ENCODE assay signal across 20 mouse cellular contexts in genomic region chr17:30511399-30511798, GRCm38 (mm10).
DNase-seq lines count a peak whose midpoint lies in the region; ATAC-seq lines count a peak whose summit lies in the region.
"Had no signal": no experiment of that assay in that cellular context is flagged by ENCODE, and none has a peak within 500 bp of the region (broad histone marks: within the 10 kb centered on the region; RNA-seq: fewer than 3 reads in every experiment).

No protein-coding gene starts in this region.

- no peak overlapping the region for H3K9ac ChIP-seq in limb, embryonic 11.5 days (ENCODE audit: low read length)
- H3K9ac ChIP-seq in liver, embryonic 12.5 days, result no peak overlapping the region
- H3K9ac ChIP-seq: embryonic facial prominence, embryonic 12.5 days; forebrain, embryonic 13.5 days; forebrain, embryonic 15.5 days; forebrain, postnatal 0 days had no signal

- no peak overlapping the region for H3K27ac ChIP-seq in limb, embryonic 11.5 days (replicated peaks; ENCODE audit: low read depth, low read length)
- H3K27ac ChIP-seq in limb, embryonic 10.5 days, result no peak overlapping the region
- no peak overlapping the region for H3K27ac ChIP-seq in liver, embryonic 12.5 days
- H3K27ac ChIP-seq: embryonic facial prominence, embryonic 10.5 days; embryonic facial prominence, embryonic 12.5 days; forebrain, embryonic 13.5 days; forebrain, embryonic 15.5 days had no signal

- H3K4me1 ChIP-seq in limb, embryonic 11.5 days (ENCODE audit: control insufficient read depth, insufficient read depth, low read length), result no peaks in the 10 kb centered on the region
- H3K4me1 ChIP-seq in limb, embryonic 10.5 days, result peaks cover 14% of the 10 kb centered on the region
- peaks cover 5% of the 10 kb centered on the region; the same call in 1 of the 2 replicates for H3K4me1 ChIP-seq in liver, embryonic 12.5 days

- DNase-seq in cerebellum, adult 9-10 months, result peak; percentile 49
- DNase-seq in cerebellum, postnatal 10 days, result no peak
- peak; percentile 11 for DNase-seq in limb, embryonic 11.5 days (ENCODE audit: low spot score)
- no peak for DNase-seq in limb, embryonic 10.5 days (ENCODE audit: low spot score)
- DNase-seq in A20 (ENCODE audit: low read depth, low spot score), result peak; percentile 59
- DNase-seq: adrenal gland, adult 8-10 months; adrenal gland, postnatal 14 days; adrenal gland, postnatal 36 days; cerebellum, adult 11-12 months; cerebellum, adult 2 months; cerebellum, adult 9-11 months; forebrain, postnatal 0 days had no signal

- ATAC-seq in limb, embryonic 11.5 days (ENCODE audit: insufficient number of reproducible peaks, low FRiP score, low TSS enrichment, low read depth), result no peak
- ATAC-seq in liver, embryonic 12.5 days, result no peak
- ATAC-seq: activated CD4-positive, CD25-positive, alpha-beta regulatory T cell, adult 4 months; forebrain, embryonic 13.5 days; forebrain, embryonic 15.5 days; forebrain, postnatal 0 days; Patski had no signal

- no peaks in the 10 kb centered on the region for H3K36me3 ChIP-seq in limb, embryonic 11.5 days (ENCODE audit: control insufficient read depth, insufficient read depth, low read length)
- H3K36me3 ChIP-seq in limb, embryonic 10.5 days, result peaks cover 4% of the 10 kb centered on the region; the same call in 1 of the 2 replicates
- no peaks in the 10 kb centered on the region for H3K36me3 ChIP-seq in liver, embryonic 12.5 days

- H3K9me3 ChIP-seq in limb, embryonic 11.5 days (ENCODE audit: control insufficient read depth, low read length), result no peaks in the 10 kb centered on the region
- no peaks in the 10 kb centered on the region for H3K9me3 ChIP-seq in limb, embryonic 10.5 days (replicated peaks)
- H3K9me3 ChIP-seq in liver, embryonic 12.5 days (replicated peaks), result no peaks in the 10 kb centered on the region
- H3K9me3 ChIP-seq: embryonic facial prominence, embryonic 10.5 days; embryonic facial prominence, embryonic 12.5 days; forebrain, embryonic 13.5 days; forebrain, embryonic 15.5 days; G1E had no signal

- 81% methylated on average over 6 of the region's 6 CpGs for WGBS in limb, embryonic 11.5 days
- 88% methylated on average over 6 of the region's 6 CpGs for WGBS in limb, embryonic 10.5 days
- whole genome bisulfite sequencing in liver, embryonic 12.5 days (ENCODE audit: insufficient replicate concordance), result 61% methylated on average over 6 of the region's 6 CpGs

- no peak overlapping the region for H3K4me3 ChIP-seq in limb, embryonic 11.5 days (ENCODE audit: low read depth, low read length)
- no peak overlapping the region for H3K4me3 ChIP-seq in limb, embryonic 10.5 days
- no peak overlapping the region for H3K4me3 ChIP-seq in liver, embryonic 12.5 days
- H3K4me3 ChIP-seq: embryonic facial prominence, embryonic 10.5 days; embryonic facial prominence, embryonic 12.5 days; forebrain, embryonic 13.5 days; forebrain, embryonic 15.5 days had no signal

- H3K27me3 ChIP-seq in limb, embryonic 11.5 days (ENCODE audit: control insufficient read depth, insufficient read depth, low read length), result no peaks in the 10 kb centered on the region
- no peaks in the 10 kb centered on the region for H3K27me3 ChIP-seq in limb, embryonic 10.5 days (ENCODE audit: low read depth, poor library complexity, severe bottlenecking)
- no peaks in the 10 kb centered on the region for H3K27me3 ChIP-seq in liver, embryonic 12.5 days (replicated peaks)
- H3K27me3 ChIP-seq: embryonic facial prominence, embryonic 12.5 days; forebrain, embryonic 13.5 days; forebrain, embryonic 15.5 days; Patski had no signal

- no peak overlapping the region for H3K4me2 ChIP-seq in limb, embryonic 11.5 days (ENCODE audit: low read depth, severe bottlenecking)
- H3K4me2 ChIP-seq in liver, embryonic 12.5 days, result no peak overlapping the region
- H3K4me2 ChIP-seq: embryonic facial prominence, embryonic 12.5 days; forebrain, embryonic 13.5 days; forebrain, embryonic 15.5 days had no signal

Comparison
In these comparisons a context has a peak if more than half of its experiments do, and no peak if none do; other contexts are left out.
1. DNase-seq: peak in cerebellum, adult 9-10 months (single experiment), limb, embryonic 11.5 days (single experiment) and A20 (single experiment); none in cerebellum, postnatal 10 days (0 of 2) and limb, embryonic 10.5 days (single experiment).